Mouse (Mus musculus) embryonic facial prominence, embryonic 12.5 days (tissue): ENCODE results near the gene Wfdc1. TPM values are rescaled to one million over a fixed set of nuclear protein-coding genes. Genes with fewer than 3 reads are reported as not detected.

Experiments
- ATAC-seq: fragments of 200-750 bp; cut with Nextera tagmentation; 2 replicates; pipeline ENCODE4 v1.8.0; 2017; ENCODE audit not compliant: insufficient number of reproducible peaks, insufficient read depth, low FRiP score, low TSS enrichment
- H3K27ac ChIP-seq: fragments of 300-500 bp; sonication (generic); 2 replicates; pipeline ENCODE4 v1.5.1; 2016; ENCODE audit warnings: mild to moderate bottlenecking
- H3K27me3 ChIP-seq: fragments of 300-500 bp; sonication (generic); 2 replicates; pipeline ENCODE4 v1.6.1; 2016; ENCODE audit warnings: mild to moderate bottlenecking, moderate library complexity
- H3K36me3 ChIP-seq: fragments of 300-500 bp; sonication (generic); 2 replicates; pipeline ENCODE4 v1.6.1; 2016; ENCODE audit warnings: mild to moderate bottlenecking
- H3K4me1 ChIP-seq: fragments of 300-500 bp; sonication (generic); 2 replicates; pipeline ENCODE4 v1.6.1; 2016
- H3K4me2 ChIP-seq: fragments of 300-500 bp; sonication (generic); replicated peaks from 2 replicates; pipeline ENCODE4 v1.6.1; 2016; ENCODE audit warnings: mild to moderate bottlenecking, moderate library complexity
- H3K4me3 ChIP-seq: fragments of 300-500 bp; sonication (generic); 2 replicates; pipeline ENCODE4 v1.5.1; 2016; ENCODE audit warnings: mild to moderate bottlenecking
- H3K9ac ChIP-seq: fragments of 300-500 bp; sonication (generic); 2 replicates; pipeline ENCODE4 v1.6.1; 2016; ENCODE audit warnings: mild to moderate bottlenecking, moderate library complexity
- H3K9me3 ChIP-seq: fragments of 300-500 bp; sonication (generic); 2 replicates; pipeline ENCODE4 v1.6.1; 2016; ENCODE audit warnings: mild to moderate bottlenecking, moderate library complexity
- WGBS: fragments of 180-500 bp; shearing (Covaris S2); methylation state at CpG from one replicate; pipeline ENCODE4 v1.1.7; 2016; 5-methylcytosine and 5-hydroxymethylcytosine counted together
- polyA plus RNA-seq: library from polyadenylated mRNA; unstranded; fragments of >200 nt; fragmentation: Nextera tagmentation; extraction: Ambion mirVana; gene quantifications from 2 replicates; pipeline ENCODE4 v1.2.1, GENCODE M21; 2016

Wfdc1 gene
- polyA plus RNA-seq, 1 experiment from 2014 or later, result 5.6 TPM

DNA sequence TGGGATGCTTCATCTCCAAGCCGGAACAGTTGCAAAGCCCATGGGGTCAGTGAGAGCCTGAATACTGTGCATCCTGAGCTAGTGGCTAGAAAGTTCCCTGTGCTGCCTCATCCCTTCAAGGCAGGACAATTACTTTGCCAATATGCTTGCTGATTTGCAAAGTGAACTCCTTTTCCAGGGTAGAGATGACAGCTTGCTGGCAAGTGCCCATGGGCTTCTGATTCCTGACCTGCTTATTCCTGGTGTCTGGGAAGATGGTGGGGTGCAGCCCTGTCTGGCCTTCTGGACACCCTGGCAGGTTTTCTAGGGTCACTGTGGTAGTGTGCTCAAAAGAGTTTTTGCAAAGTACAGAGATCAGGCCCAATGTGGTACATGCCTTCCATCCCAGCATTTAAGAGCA is 23.2 kb upstream of the Wfdc1 start:
- 100% methylated on average over 1 of the region's 1 CpGs for WGBS
- H3K4me3 ChIP-seq, result no peak overlapping the region
- no peaks in the 10 kb centered on the region for H3K9me3 ChIP-seq
- no peaks in the 10 kb centered on the region for H3K36me3 ChIP-seq
- ATAC-seq, result no peak
- no peak overlapping the region for H3K9ac ChIP-seq
- H3K4me1 ChIP-seq, result no peaks in the 10 kb centered on the region
- no peak overlapping the region for H3K27ac ChIP-seq
- no peaks in the 10 kb centered on the region; the same call in 1 of the 2 replicates for H3K27me3 ChIP-seq
- H3K4me2 ChIP-seq, result no peak overlapping the region

DNA sequence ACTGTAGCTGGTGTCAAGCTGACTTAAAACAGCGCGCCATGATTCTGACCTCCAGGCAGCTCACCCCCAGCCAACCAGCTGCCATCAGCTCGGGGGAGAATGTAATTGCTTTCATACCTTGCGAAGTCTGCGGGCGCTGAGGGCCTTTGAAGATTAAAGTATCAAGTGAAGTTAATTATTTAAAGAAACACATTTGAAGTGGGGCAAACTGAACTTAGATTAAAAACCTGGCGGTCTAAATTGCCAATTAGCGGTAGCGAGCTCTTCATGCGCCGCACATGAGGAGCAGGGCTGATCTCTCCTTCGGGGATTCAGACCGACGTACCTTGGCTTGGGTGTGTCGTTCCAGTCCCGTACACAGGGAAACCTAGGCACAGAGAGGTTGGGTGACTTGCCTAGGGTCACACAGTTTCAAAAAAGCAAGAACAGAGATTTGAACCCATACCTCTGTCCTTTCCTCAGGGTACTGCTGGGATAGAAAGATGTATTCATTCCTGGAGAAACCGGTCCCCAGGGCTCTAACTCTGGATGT is 21.7 kb upstream of the Wfdc1 start:
- H3K27ac ChIP-seq, result no peak overlapping the region
- no peak overlapping the region for H3K9ac ChIP-seq
- no peak overlapping the region for H3K4me2 ChIP-seq
- 60% methylated on average over 17 of the region's 17 CpGs for WGBS
- no peak overlapping the region for H3K4me3 ChIP-seq
- H3K27me3 ChIP-seq, result no peaks in the 10 kb centered on the region
- ATAC-seq, result no peak
- no peaks in the 10 kb centered on the region for H3K36me3 ChIP-seq
- H3K4me1 ChIP-seq, result no peaks in the 10 kb centered on the region
- no peaks in the 10 kb centered on the region for H3K9me3 ChIP-seq

DNA sequence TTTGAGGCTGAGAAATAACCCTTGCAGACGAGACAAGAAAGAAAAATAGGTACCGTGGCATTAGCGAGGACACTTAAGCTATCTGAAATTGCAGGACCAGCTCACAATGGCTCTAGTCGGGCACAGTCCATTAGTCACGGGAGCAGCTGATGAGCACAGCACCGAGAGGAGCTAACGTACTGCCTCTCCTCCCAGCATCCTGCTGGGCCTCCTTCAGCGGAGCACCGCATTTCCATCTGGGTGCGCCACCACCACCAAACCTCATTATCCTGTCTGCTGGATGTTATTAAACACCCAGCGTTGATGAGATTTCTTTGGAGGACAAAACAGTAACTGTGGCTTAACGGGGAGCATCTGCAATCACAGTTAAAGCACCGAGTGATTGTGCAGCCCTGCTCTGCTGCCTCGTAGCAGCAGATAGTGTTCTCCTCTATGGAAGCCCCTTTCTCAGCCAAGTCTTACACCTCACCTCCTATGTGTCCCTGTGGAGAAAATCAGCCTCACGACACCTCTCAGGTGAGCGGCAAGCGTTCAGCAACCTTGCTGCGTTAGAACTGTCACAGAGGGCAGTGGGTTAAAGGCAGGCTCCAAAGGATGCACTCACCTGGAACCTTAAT is 21.1 kb upstream of the Wfdc1 start:
- Histone ChIP-seq H3K4me3 (no peak overlapping the region), H3K27me3 (no peaks in the 10 kb centered on the region), H3K9me3 (no peaks in the 10 kb centered on the region), H3K27ac (no peak overlapping the region), H3K4me1 (no peaks in the 10 kb centered on the region), H3K36me3 (no peaks in the 10 kb centered on the region), H3K9ac (no peak overlapping the region), H3K4me2 (no peak overlapping the region)
- ATAC-seq, result no peak
- 61% methylated on average over 18 of the region's 18 CpGs for WGBS

DNA sequence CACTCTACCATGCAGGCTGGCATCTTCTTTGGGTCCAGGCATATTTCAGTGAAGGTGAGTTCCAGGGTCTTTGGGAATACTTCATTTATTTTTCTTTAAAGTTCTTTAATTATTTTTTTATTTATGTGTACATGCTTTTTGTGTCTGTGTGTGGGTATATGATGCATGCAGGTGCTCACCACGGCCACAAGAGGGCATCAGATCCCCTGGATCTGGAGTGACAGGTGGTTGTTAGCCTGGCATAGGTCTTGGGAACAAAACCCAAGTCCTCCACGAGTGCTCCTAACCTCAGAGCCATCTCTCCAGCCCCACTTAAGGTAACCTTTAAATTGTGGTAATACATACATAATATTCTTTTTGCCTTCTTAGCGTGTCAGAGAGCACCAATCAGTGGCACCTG is 20.0 kb upstream of the Wfdc1 start:
- no peak overlapping the region for H3K9ac ChIP-seq
- no peaks in the 10 kb centered on the region for H3K27me3 ChIP-seq
- 0 out of 2 replicates have a peak, but pooled peaks cover under 1% of the 10 kb centered on the region for H3K4me1 ChIP-seq
- 75% methylated on average over 3 of the region's 3 CpGs for WGBS
- H3K9me3 ChIP-seq, result no peaks in the 10 kb centered on the region
- H3K27ac ChIP-seq, result no peak overlapping the region
- no peaks in the 10 kb centered on the region for H3K36me3 ChIP-seq
- no peak for ATAC-seq
- H3K4me2 ChIP-seq, result no peak overlapping the region
- no peak overlapping the region for H3K4me3 ChIP-seq

DNA sequence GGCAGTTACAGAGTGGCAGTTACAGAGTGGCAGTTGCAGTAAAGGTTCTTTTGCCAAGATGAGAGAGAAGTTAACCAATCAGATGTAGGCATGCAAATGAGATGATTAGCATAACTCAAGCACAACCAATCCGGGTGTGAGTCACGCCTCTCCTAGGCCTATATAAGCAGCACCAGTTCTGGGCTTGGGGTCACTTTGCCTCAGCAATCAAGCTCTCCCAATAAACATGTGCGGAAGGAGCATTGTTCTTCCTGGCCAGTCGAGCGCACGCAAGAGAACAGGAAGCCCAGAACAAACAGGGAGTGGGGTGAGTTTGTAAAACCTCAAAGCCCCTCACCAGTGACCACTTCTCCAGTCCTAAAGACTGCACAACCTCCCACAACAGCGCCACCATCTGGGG is 19.3 kb upstream of the Wfdc1 start:
- no peak for ATAC-seq
- no peak overlapping the region for H3K4me3 ChIP-seq
- 85% methylated on average over 7 of the region's 7 CpGs for WGBS
- no peak overlapping the region for H3K9ac ChIP-seq
- 0 out of 2 replicates have a peak, but pooled peaks cover 4% of the 10 kb centered on the region for H3K4me1 ChIP-seq
- no peaks in the 10 kb centered on the region for H3K36me3 ChIP-seq
- no peaks in the 10 kb centered on the region for H3K9me3 ChIP-seq
- H3K27me3 ChIP-seq, result no peaks in the 10 kb centered on the region
- no peak overlapping the region for H3K27ac ChIP-seq
- H3K4me2 ChIP-seq, result no peak overlapping the region

DNA sequence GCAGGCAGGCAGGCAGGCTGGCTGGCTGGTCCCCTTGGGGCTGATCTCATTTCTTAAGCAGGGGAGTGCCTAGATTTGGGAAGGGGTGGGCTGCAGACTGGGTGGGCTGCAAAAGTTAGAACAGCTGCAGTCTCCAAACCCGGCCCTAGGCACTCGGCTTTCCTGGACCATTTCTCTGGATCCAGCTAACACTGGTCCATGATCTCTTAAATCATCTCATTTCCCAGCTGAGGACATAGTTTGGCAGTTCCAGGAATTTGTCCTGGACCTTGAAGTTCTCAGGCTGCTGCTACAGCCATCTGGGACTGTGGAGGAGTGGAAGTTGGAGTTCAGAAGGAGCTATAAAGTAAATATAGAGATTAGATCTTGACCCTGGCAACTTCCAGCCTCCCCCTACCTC is 14.8 kb upstream of the Wfdc1 start:
- Histone ChIP-seq H3K9ac (no peak overlapping the region), H3K36me3 (no peaks in the 10 kb centered on the region), H3K27ac (no peak overlapping the region), H3K4me3 (no peak overlapping the region), H3K4me1 (0 out of 2 replicates have a peak, but pooled peaks cover 4% of the 10 kb centered on the region), H3K4me2 (no peak overlapping the region), H3K9me3 (no peaks in the 10 kb centered on the region), H3K27me3 (no peaks in the 10 kb centered on the region)
- ATAC-seq, result peak; percentile 59; the same call in 1 of the 2 replicates
- 13% methylated on average over 2 of the region's 2 CpGs for WGBS

DNA sequence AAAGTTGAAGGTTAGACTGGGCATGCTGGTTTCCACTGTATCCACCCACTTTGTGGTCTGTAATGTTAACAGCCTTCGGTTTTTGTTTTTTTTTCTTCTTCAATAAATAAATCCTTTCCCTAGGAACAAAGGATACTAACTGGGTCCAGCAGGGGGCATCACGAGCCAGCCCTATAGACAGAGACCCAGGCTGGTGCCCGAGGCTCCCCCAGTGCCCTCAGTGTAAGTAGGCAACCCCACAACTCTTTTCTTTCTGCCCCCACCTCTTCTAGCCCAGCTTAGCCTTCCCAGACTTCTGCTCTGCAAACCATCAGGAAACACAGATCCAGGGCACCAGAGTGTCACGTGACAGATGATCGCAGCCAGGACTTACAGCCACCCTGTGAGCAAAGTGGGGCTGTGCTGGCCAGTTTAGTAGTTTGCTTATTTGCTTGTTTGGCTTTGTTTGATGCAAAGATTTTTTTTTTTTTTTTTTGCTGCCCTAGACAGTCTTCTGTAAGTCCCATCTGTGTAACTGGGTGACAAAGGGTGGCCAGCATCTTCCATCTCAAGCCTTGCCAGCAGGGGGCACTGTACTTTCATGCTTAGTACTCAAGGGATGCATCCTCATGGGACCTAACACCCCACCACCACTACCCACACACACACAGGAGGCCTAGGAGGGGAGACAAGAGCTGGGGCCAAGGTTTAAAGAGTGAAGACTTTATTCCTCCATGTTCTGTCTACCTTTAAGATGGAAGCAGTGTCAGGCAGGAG is 9.3 kb upstream of the Wfdc1 start:
- no peak for ATAC-seq
- Histone ChIP-seq H3K4me2 (no peak overlapping the region), H3K27ac (no peak overlapping the region), H3K9me3 (no peaks in the 10 kb centered on the region), H3K4me1 (peaks cover 10% of the 10 kb centered on the region; the same call in 1 of the 2 replicates), H3K27me3 (no peaks in the 10 kb centered on the region), H3K4me3 (no peak overlapping the region), H3K9ac (no peak overlapping the region), H3K36me3 (no peaks in the 10 kb centered on the region)
- WGBS, result 38% methylated on average over 5 of the region's 5 CpGs

DNA sequence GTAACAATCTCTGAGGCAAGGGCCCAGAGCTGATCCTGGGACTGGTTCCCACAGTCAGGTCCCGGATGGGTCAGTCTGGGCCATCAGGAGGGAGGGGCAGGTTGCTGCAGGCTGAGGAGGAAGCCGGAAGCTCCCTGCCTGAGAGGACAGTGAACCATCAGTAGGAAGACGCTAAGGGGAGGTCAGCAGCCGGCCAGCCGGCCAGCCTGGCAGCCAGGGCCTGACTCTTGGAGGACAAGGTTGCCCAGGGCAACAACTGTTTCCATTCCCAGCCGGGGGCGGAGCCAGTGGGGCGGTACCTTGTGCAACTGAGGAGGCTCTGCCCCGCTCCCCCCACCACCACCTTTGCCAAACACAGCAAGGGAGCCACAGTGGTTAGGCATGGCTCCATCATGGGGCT is 5.1 kb upstream of the Wfdc1 start:
- H3K27ac ChIP-seq, result no peak overlapping the region
- no peak overlapping the region for H3K9ac ChIP-seq
- ATAC-seq, result no peak

DNA sequence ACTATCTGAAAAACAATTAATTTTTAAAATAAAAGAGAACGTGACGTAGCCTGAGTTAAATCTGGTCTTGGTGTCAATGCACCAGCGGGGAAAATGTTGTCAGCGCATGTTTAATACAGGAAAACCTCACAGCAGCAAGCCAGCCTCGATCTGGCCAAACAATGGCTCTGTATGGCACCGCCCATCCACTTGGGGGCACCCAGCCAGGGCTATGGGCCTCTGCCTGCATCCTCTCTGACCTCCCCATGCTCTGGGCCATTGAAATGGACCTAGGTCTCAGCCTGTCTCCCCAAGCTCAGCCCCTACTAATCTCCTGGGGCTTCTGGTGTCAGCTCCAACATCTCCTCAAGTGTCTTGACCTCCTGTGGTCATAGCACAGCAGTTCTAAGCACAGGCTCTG is 4.3 kb upstream of the Wfdc1 start:
- no peak overlapping the region for H3K9ac ChIP-seq
- peaks cover 9% of the 10 kb centered on the region for H3K27me3 ChIP-seq
- ATAC-seq, result no peak
- H3K27ac ChIP-seq, result no peak overlapping the region
- H3K36me3 ChIP-seq, result no peaks in the 10 kb centered on the region
- H3K4me3 ChIP-seq, result no peak overlapping the region
- no peak overlapping the region for H3K4me2 ChIP-seq
- WGBS, result 82% methylated on average over 6 of the region's 6 CpGs
- H3K4me1 ChIP-seq, result peaks cover 10% of the 10 kb centered on the region; the same call in 1 of the 2 replicates
- H3K9me3 ChIP-seq, result no peaks in the 10 kb centered on the region

More for the DNA sequence above, 5.1 kb upstream of the Wfdc1 start:
- Histone ChIP-seq H3K36me3 (no peaks in the 10 kb centered on the region), H3K4me2 (no peak overlapping the region; the same call in 1 of the 2 replicates), H3K27me3 (peaks cover 4% of the 10 kb centered on the region), H3K9me3 (no peaks in the 10 kb centered on the region), H3K4me3 (no peak overlapping the region), H3K4me1 (peaks cover 10% of the 10 kb centered on the region; the same call in 1 of the 2 replicates)
- 4% methylated on average over 9 of the region's 9 CpGs for WGBS

DNA sequence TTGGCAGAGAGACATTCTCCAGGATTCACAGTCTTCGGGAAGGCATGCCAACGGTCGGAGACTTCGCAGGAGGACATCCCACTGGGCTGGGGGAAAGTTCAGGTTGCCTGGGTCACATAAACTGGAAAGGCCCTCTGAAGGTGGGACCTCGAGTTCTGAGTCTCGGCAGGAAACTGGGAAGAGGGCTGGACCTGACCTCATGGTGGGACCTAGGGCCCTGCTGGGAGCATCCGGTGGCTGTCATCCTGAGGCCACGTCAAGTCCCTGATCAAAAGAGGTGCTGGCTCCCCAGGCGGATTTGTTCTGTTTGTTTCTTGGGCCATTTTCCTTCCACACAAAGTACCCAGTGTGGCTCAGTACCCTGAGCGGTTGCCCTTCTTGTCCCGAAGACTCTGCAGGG is 2.7 kb upstream of the Wfdc1 start:
- Histone ChIP-seq H3K9ac (no peak overlapping the region), H3K27me3 (peaks cover 9% of the 10 kb centered on the region), H3K4me3 (no peak overlapping the region), H3K36me3 (no peaks in the 10 kb centered on the region), H3K9me3 (no peaks in the 10 kb centered on the region), H3K27ac (no peak overlapping the region), H3K4me1 (peaks cover 10% of the 10 kb centered on the region; the same call in 1 of the 2 replicates), H3K4me2 (no peak overlapping the region)
- WGBS, result 51% methylated on average over 11 of the region's 11 CpGs
- no peak for ATAC-seq

DNA sequence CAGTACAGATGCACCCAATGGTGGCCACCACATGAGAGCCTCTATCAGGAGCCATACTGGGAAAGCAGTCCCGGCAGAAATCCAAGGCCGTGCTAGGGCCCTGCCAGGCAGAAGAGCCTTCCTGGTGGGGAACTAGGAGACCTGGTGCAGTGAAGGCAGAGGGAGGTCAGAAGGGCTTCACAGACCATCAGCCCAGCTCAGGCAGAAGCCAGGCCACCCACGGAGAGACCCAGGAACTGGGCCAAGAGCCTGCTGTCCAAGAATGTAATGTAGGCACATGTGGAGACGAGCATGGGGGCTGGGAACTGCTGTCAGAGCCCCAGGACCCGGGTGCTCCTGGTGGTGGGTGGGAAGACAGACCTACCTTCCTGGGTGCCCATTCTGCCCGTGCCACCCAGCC is 895 bp upstream of the Wfdc1 start:
- H3K4me2 ChIP-seq, result no peak overlapping the region
- peaks cover 9% of the 10 kb centered on the region for H3K27me3 ChIP-seq
- no peak for ATAC-seq
- no peak overlapping the region for H3K9ac ChIP-seq
- WGBS, result 80% methylated on average over 6 of the region's 6 CpGs
- no peak overlapping the region for H3K4me3 ChIP-seq
- no peak overlapping the region for H3K27ac ChIP-seq
- no peaks in the 10 kb centered on the region for H3K9me3 ChIP-seq
- peaks cover 7% of the 10 kb centered on the region; the same call in 1 of the 2 replicates for H3K4me1 ChIP-seq
- H3K36me3 ChIP-seq, result no peaks in the 10 kb centered on the region

DNA sequence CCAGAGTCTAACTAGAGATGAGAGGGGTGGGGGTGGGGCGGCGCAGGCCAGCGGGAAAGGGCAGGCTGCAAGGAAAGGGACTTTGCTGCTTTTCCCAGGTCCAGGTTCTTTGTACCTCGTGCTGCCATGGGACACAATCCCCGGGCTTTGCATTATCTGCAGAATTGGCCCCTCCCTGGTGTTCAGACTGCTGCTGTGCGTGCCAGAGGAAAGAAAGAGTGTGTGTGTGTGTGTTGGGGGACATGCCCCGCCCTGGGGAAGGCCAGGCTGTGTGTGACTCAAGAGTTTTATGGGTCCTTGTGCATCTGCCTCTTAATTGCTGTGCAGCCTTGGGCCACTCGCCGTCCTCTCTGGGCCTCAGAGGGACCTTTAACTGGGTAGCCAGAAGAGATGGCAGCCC is 2.3 kb downstream of the Wfdc1 start:
- ATAC-seq, result no peak
- Histone ChIP-seq H3K4me3 (no peak overlapping the region), H3K27me3 (peaks cover 9% of the 10 kb centered on the region), H3K9ac (no peak overlapping the region), H3K36me3 (no peaks in the 10 kb centered on the region), H3K4me2 (no peak overlapping the region), H3K27ac (no peak overlapping the region), H3K4me1 (no peaks in the 10 kb centered on the region), H3K9me3 (no peaks in the 10 kb centered on the region)
- WGBS, result 69% methylated on average over 9 of the region's 9 CpGs
